Mouse (Mus musculus): ENCODE data around the gene Gm17455.

Gm17455 gene

GRCm38 (mm10) chr10:60418137-60418536, 18.6 kb downstream of the Gm17455 start:
- in situ Hi-C loops (cut with MboI) = no loop called here

GRCm38 (mm10) chr10:60419624-60420023, 20.1 kb downstream of the Gm17455 start:
- in situ Hi-C loops (cut with MboI) = no loop called here

- in situ Hi-C loops (cut with MboI) = no loop called here
These were observed 23.2 kb downstream of the Gm17455 start for GRCm38 (mm10) chr10:60422756-60423155.

GRCm38 (mm10) chr10:60430001-60430400, 30.5 kb downstream of the Gm17455 start:
- in situ Hi-C loops (cut with MboI) = no loop called here

GRCm38 (mm10) chr10:60430591-60430990, 31.1 kb downstream of the Gm17455 start:
- in situ Hi-C loops (cut with MboI) = no loop called here

GRCm38 (mm10) chr10:60432679-60433078, 33.2 kb downstream of the Gm17455 start:
- in situ Hi-C loops (cut with MboI) = no loop called here

GRCm38 (mm10) chr10:60442321-60442720, 42.8 kb downstream of the Gm17455 start:
- in situ Hi-C loops (cut with MboI) = no loop called here

- in situ Hi-C loops (cut with MboI) = no loop called here
These were observed 43.6 kb downstream of the Gm17455 start for GRCm38 (mm10) chr10:60443078-60443477.

- in situ Hi-C loops (cut with MboI) = no loop called here
These were observed 45.6 kb downstream of the Gm17455 start for GRCm38 (mm10) chr10:60445031-60445593.

GRCm38 (mm10) chr10:60447186-60447585, 47.7 kb downstream of the Gm17455 start:
- in situ Hi-C loops (cut with MboI) = no loop called here

All from mature B cell (primary cell).